Mouse (Mus musculus): ENCODE measurements around the gene Ergic1.

The Ergic1 gene

GRCm38 (mm10) chr17:26561290-26561640 lies at the start of gene Ergic1:
TSS of gene Ergic1 (plus strand) at chr17:26561489.
- peak; percentile 55 for DNase-seq (ENCODE audit: low spot score)

GRCm38 (mm10) chr17:26511816-26512774 lies 49.2 kb upstream of the Ergic1 start:
- DNase-seq (ENCODE audit: low spot score) = no peak

- no peak for DNase-seq (ENCODE audit: low spot score)
Measured at GRCm38 (mm10) chr17:26512961-26513360, 48.3 kb upstream of the Ergic1 start.

- DNase-seq (ENCODE audit: low spot score) = no peak
Measured at GRCm38 (mm10) chr17:26513459-26514290, 47.6 kb upstream of the Ergic1 start.

GRCm38 (mm10) chr17:26514581-26515030 lies 46.7 kb upstream of the Ergic1 start:
- no peak for DNase-seq (ENCODE audit: low spot score)

- DNase-seq (ENCODE audit: low spot score) = no peak
Measured at GRCm38 (mm10) chr17:26515675-26516074, 45.6 kb upstream of the Ergic1 start.

- no peak for DNase-seq (ENCODE audit: low spot score)
Measured at GRCm38 (mm10) chr17:26518306-26518705, 43.0 kb upstream of the Ergic1 start.

- DNase-seq (ENCODE audit: low spot score) = no peak
Measured at GRCm38 (mm10) chr17:26522711-26523110, 38.6 kb upstream of the Ergic1 start.

- DNase-seq (ENCODE audit: low spot score) = no peak
Measured at GRCm38 (mm10) chr17:26524316-26524715, 37.0 kb upstream of the Ergic1 start.

GRCm38 (mm10) chr17:26524801-26525200 lies 36.5 kb upstream of the Ergic1 start:
- DNase-seq (ENCODE audit: low spot score) = no peak

GRCm38 (mm10) chr17:26525316-26525715 lies 36.0 kb upstream of the Ergic1 start:
- no peak for DNase-seq (ENCODE audit: low spot score)

- no peak for DNase-seq (ENCODE audit: low spot score)
Measured at GRCm38 (mm10) chr17:26527291-26527690, 34.0 kb upstream of the Ergic1 start.

GRCm38 (mm10) chr17:26528751-26529150 lies 32.5 kb upstream of the Ergic1 start:
- no peak for DNase-seq (ENCODE audit: low spot score)

GRCm38 (mm10) chr17:26529791-26530241 lies 31.5 kb upstream of the Ergic1 start:
- no peak for DNase-seq (ENCODE audit: low spot score)

GRCm38 (mm10) chr17:26530590-26531081 lies 30.7 kb upstream of the Ergic1 start:
- no peak for DNase-seq (ENCODE audit: low spot score)

- DNase-seq (ENCODE audit: low spot score) = no peak
Measured at GRCm38 (mm10) chr17:26531395-26532027, 29.8 kb upstream of the Ergic1 start.

- DNase-seq (ENCODE audit: low spot score) = no peak
Measured at GRCm38 (mm10) chr17:26532476-26533045, 28.7 kb upstream of the Ergic1 start.

- no peak for DNase-seq (ENCODE audit: low spot score)
Measured at GRCm38 (mm10) chr17:26533871-26534372, 27.4 kb upstream of the Ergic1 start.

GRCm38 (mm10) chr17:26534695-26535094 lies 26.6 kb upstream of the Ergic1 start:
- DNase-seq (ENCODE audit: low spot score) = no peak

- DNase-seq (ENCODE audit: low spot score) = no peak
Measured at GRCm38 (mm10) chr17:26535251-26536136, 25.8 kb upstream of the Ergic1 start.

Measured in layer of hippocampus, adult 9-10 months (tissue).